Mouse (Mus musculus): ENCODE results near the gene Pard3.

Gene Pard3

GRCm38 (mm10) chr8:127609316-127609715 lies 545.6 kb downstream of the Pard3 start:
- DNase-seq (ENCODE audit: low spot score), result no peak

GRCm38 (mm10) chr8:127614206-127614605 lies 550.5 kb downstream of the Pard3 start:
- no peak for DNase-seq (ENCODE audit: low spot score)

GRCm38 (mm10) chr8:127616681-127617080 lies 553.0 kb downstream of the Pard3 start:
- no peak for DNase-seq (ENCODE audit: low spot score)

GRCm38 (mm10) chr8:127622137-127622536 lies 558.4 kb downstream of the Pard3 start:
- DNase-seq (ENCODE audit: low spot score), result no peak

GRCm38 (mm10) chr8:127638232-127639087 lies 574.8 kb downstream of the Pard3 start:
- DNase-seq (ENCODE audit: low spot score), result no peak

GRCm38 (mm10) chr8:127639088-127639453 lies 575.4 kb downstream of the Pard3 start:
- no peak for DNase-seq (ENCODE audit: low spot score)

GRCm38 (mm10) chr8:127655559-127655958 lies 591.9 kb downstream of the Pard3 start:
- no peak for DNase-seq (ENCODE audit: low spot score)
